Mouse (Mus musculus): ENCODE data around the gene Dnase2a. TPM values are rescaled to one million over a fixed set of nuclear protein-coding genes. Genes with fewer than 3 reads are reported as not detected.

Dnase2a gene
- polyA plus RNA-seq, 1 experiment from 2014 or later, result 5.2 TPM

DNA sequence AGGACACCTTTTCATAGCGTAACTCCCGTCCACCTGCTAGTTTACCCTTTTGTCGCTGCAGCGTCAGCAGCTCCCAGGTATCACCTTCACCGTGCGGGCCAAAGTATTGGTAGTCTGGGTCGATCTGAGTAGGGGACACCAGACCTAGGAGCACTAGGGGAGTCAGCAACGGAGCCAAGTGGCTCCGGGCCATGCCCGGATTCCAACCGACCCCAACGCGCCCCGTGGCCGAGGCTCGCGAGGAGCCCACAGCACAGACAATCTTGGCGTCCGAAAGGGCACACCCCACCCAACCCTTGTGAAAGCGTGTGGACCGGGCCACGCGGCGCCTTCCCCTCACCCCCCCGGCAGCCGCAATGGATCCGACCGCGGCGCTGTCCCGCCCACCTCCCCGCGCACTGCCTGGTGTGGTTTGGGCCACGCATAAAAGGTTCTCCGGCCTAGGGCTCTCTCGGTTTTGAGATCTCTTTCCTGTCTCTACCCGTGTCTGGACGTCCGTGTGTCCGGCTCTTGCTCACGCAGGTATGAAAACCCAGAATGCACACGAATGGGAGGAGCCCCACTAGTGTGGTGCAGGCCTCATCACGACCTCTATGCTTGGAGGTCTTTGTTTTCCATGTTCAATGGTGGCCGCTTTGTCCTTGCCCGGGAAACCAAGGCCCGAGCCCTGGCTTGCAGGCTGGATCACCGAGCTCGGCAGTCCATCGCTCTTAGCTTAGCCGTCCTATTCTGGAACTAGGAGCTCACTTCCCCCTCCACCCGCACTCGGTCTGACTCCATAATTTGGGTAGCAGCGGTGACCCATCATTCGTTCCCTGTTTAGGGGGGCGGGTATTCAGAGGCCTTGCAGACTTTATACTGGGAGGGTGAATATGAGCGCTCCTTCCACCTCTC is 61.1 kb downstream of the Dnase2a start, which contains the start of the genes Gm49661, Prdx2 and Rnaseh2a:
Gm49661 (minus strand) TSS at position 193 of the 894 bp plus-strand sequence.
Prdx2 (plus strand) TSS at position 347 of the 894 bp plus-strand sequence.
Rnaseh2a (minus strand) TSS at position 527 of the 894 bp plus-strand sequence.
- peak within 1 kb of the TSS; percentile 84 for H3K27ac ChIP-seq (ENCODE audit: low read length)
- no peaks in the 10 kb centered on the region for H3K27me3 ChIP-seq (ENCODE audit: control insufficient read depth, insufficient read depth, low read length)
- peaks cover 33% of the 10 kb centered on the region for H3K4me1 ChIP-seq (ENCODE audit: control insufficient read depth, insufficient read depth, low read length)
- no peaks in the 10 kb centered on the region for H3K9me3 ChIP-seq (replicated peaks; ENCODE audit: control insufficient read depth, low read length)
- WGBS, result under 1% methylated on average over 56 of the region's 56 CpGs
- peak within 1 kb of the TSS; percentile 86 for H3K4me2 ChIP-seq (ENCODE audit: low read depth, low read length)
- peaks cover 13% of the 10 kb centered on the region for H3K36me3 ChIP-seq (ENCODE audit: control insufficient read depth, insufficient read depth)
- peak within 1 kb of the TSS; percentile 74 for H3K4me3 ChIP-seq (ENCODE audit: low read length)
- H3K9ac ChIP-seq (ENCODE audit: low read length), result peak within 1 kb of the TSS; percentile 88
- peak; percentile 65 for ATAC-seq (replicated peaks; ENCODE audit: extremely low read depth, insufficient read depth, low FRiP score)

DNA sequence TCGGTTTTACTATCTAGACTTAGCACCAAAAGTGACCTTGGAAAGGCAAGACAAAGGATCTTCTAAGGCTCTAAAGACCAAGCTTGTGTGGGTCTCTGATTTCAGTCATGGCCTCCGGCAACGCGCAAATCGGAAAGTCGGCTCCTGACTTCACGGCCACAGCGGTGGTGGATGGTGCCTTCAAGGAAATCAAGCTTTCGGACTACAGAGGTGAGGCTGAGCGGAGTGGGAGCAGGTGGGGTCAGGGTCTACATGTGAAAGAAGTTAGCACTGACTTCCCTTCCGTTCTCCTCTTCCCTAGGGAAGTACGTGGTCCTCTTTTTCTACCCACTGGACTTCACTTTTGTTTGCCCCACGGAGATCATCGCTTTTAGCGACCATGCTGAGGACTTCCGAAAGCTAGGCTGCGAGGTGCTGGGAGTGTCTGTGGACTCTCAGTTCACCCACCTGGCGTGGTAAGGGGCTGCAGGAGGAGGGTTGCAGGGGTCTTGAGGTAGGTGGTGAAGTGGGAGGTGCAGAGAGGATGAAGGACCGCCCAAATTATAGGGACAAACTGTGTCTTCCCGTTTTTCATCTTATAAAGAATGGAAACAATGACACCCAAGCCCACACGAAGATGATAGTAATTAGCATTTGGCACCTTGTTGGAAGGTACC is 61.9 kb downstream of the Dnase2a start:
- H3K27ac ChIP-seq (ENCODE audit: low read length), result peak overlapping the region; percentile 84
- WGBS, result 8% methylated on average over 21 of the region's 21 CpGs
- peak overlapping the region; percentile 88 for H3K9ac ChIP-seq (ENCODE audit: low read length)
- peak overlapping the region; percentile 74 for H3K4me3 ChIP-seq (ENCODE audit: low read length)
- H3K36me3 ChIP-seq (ENCODE audit: control insufficient read depth, insufficient read depth), result peaks cover 16% of the 10 kb centered on the region
- H3K9me3 ChIP-seq (replicated peaks; ENCODE audit: control insufficient read depth, low read length), result no peaks in the 10 kb centered on the region
- H3K4me2 ChIP-seq (ENCODE audit: low read depth, low read length), result peak overlapping the region; percentile 86
- no peaks in the 10 kb centered on the region for H3K27me3 ChIP-seq (ENCODE audit: control insufficient read depth, insufficient read depth, low read length)
- no peak for ATAC-seq (replicated peaks; ENCODE audit: extremely low read depth, insufficient read depth, low FRiP score)
- peaks cover 28% of the 10 kb centered on the region for H3K4me1 ChIP-seq (ENCODE audit: control insufficient read depth, insufficient read depth, low read length)

DNA sequence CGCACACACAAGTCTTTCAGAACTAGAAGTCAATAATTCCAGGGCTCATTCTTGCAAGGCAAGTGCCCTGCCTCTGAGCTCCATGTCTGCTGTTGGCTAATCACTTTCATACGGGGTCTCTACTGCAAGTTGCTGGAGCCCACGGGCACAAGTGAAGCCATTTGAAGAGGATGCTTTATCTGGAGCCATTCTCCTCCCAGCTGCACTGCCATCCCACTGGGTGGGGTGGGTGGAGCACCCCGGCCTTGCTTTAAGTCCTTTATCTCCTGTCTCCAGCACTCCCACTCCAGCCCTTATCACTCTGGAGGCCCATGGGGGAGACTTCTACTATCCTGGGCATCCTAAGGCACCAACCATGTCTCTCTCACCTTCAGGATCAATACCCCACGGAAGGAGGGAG is 62.6 kb downstream of the Dnase2a start:
- H3K4me2 ChIP-seq (ENCODE audit: low read depth, low read length), result peak overlapping the region; percentile 86

More for the DNA sequence above, 62.6 kb downstream of the Dnase2a start:
- ATAC-seq (replicated peaks; ENCODE audit: extremely low read depth, insufficient read depth, low FRiP score), result no peak
- Histone ChIP-seq H3K27me3 (ENCODE audit: control insufficient read depth, insufficient read depth, low read length) (no peaks in the 10 kb centered on the region), H3K4me1 (ENCODE audit: control insufficient read depth, insufficient read depth, low read length) (peaks cover 29% of the 10 kb centered on the region), H3K36me3 (ENCODE audit: control insufficient read depth, insufficient read depth) (peaks cover 16% of the 10 kb centered on the region), H3K27ac (ENCODE audit: low read length) (no peak overlapping the region), H3K4me3 (ENCODE audit: low read length) (peak overlapping the region; percentile 74), H3K9me3 (replicated peaks; ENCODE audit: control insufficient read depth, low read length) (no peaks in the 10 kb centered on the region), H3K9ac (ENCODE audit: low read length) (peak overlapping the region; percentile 88)
- WGBS, result 42% methylated on average over 5 of the region's 5 CpGs

Small RNA genes within 50 kb of the gene (microRNA-seq; reads per million reads assigned to microRNA genes)
- gene Gm24197 (not detected), gene Mir7069 (2.7 reads per million, percentile 9 among the genes with 10 or more reads in this experiment)

Other genes with a start within 250 kb of the Dnase2a start
- gene Ier2, start 245.7 kb upstream of the Dnase2a start, polyA plus RNA-seq (2015; fragmentation: Nextera tagmentation; extraction: Ambion mirVana), result 43.0 and 43.3 TPM in 2 replicates
- 43.2 and 46.7 TPM in 2 replicates for gene Trmt1, start 222.3 kb upstream of the Dnase2a start, polyA plus RNA-seq (2015; fragmentation: Nextera tagmentation; extraction: Ambion mirVana)
- 11.7 and 14.4 TPM in 2 replicates for gene Nacc1, start 220.7 kb upstream of the Dnase2a start, polyA plus RNA-seq (2015; fragmentation: Nextera tagmentation; extraction: Ambion mirVana)
- gene Lyl1, start 207.1 kb upstream of the Dnase2a start, polyA plus RNA-seq (2015; fragmentation: Nextera tagmentation; extraction: Ambion mirVana), result 10.2 and 12.0 TPM in 2 replicates
- gene G430095P16Rik, start 185.6 kb upstream of the Dnase2a start, polyA plus RNA-seq (2015; fragmentation: Nextera tagmentation; extraction: Ambion mirVana), result 3.1 and 4.7 TPM in 2 replicates
- 12.7 and 15.9 TPM in 2 replicates for gene Nfix, start 108.2 kb upstream of the Dnase2a start, polyA plus RNA-seq (2015; fragmentation: Nextera tagmentation; extraction: Ambion mirVana)
- gene Dand5, start 85.7 kb upstream of the Dnase2a start, polyA plus RNA-seq (2015; fragmentation: Nextera tagmentation; extraction: Ambion mirVana), result 6.6 and 6.8 TPM in 2 replicates
- 47.7 and 48.3 TPM in 2 replicates for gene Gadd45gip1, start 77.0 kb upstream of the Dnase2a start, polyA plus RNA-seq (2015; fragmentation: Nextera tagmentation; extraction: Ambion mirVana)
- gene Rad23a, start 67.9 kb upstream of the Dnase2a start, polyA plus RNA-seq (2015; fragmentation: Nextera tagmentation; extraction: Ambion mirVana), result 128 and 131 TPM in 2 replicates
- gene Calr, start 61.6 kb upstream of the Dnase2a start, polyA plus RNA-seq (2015; fragmentation: Nextera tagmentation; extraction: Ambion mirVana), result 630 and 641 TPM in 2 replicates
- gene Farsa, start 51.6 kb upstream of the Dnase2a start, polyA plus RNA-seq (2015; fragmentation: Nextera tagmentation; extraction: Ambion mirVana), result 63.2 and 64.4 TPM in 2 replicates
- gene Syce2, start 36.4 kb upstream of the Dnase2a start, polyA plus RNA-seq (2015; fragmentation: Nextera tagmentation; extraction: Ambion mirVana), result 26.2 and 35.4 TPM in 2 replicates
- gene Gcdh, start 14.6 kb upstream of the Dnase2a start, polyA plus RNA-seq (2015; fragmentation: Nextera tagmentation; extraction: Ambion mirVana), result 43.1 and 46.0 TPM in 2 replicates
- 1.3 and 1.4 TPM in 2 replicates for gene Klf1, start 6.6 kb upstream of the Dnase2a start, polyA plus RNA-seq (2015; fragmentation: Nextera tagmentation; extraction: Ambion mirVana)
- gene Mast1, start 28.8 kb downstream of the Dnase2a start, polyA plus RNA-seq (2015; fragmentation: Nextera tagmentation; extraction: Ambion mirVana), result 0.09 and 0.14 TPM in 2 replicates
- gene Rtbdn, start 38.4 kb downstream of the Dnase2a start, polyA plus RNA-seq (2015; fragmentation: Nextera tagmentation; extraction: Ambion mirVana), result 0.24 and 0.38 TPM in 2 replicates
- not detected in 2 replicates for gene Gm49661, start 60.9 kb downstream of the Dnase2a start, polyA plus RNA-seq (2015; fragmentation: Nextera tagmentation; extraction: Ambion mirVana)
- 591 and 662 TPM in 2 replicates for gene Prdx2, start 61.0 kb downstream of the Dnase2a start, polyA plus RNA-seq (2015; fragmentation: Nextera tagmentation; extraction: Ambion mirVana)
- gene Rnaseh2a, start 61.2 kb downstream of the Dnase2a start, polyA plus RNA-seq (2015; fragmentation: Nextera tagmentation; extraction: Ambion mirVana), result 80.2 and 82.7 TPM in 2 replicates
- 11.7 and 15.3 TPM in 2 replicates for gene Junb, start 70.2 kb downstream of the Dnase2a start, polyA plus RNA-seq (2015; fragmentation: Nextera tagmentation; extraction: Ambion mirVana)
- gene Hook2, start 82.0 kb downstream of the Dnase2a start, polyA plus RNA-seq (2015; fragmentation: Nextera tagmentation; extraction: Ambion mirVana), result 8.9 and 9.1 TPM in 2 replicates
- gene Best2, start 106.0 kb downstream of the Dnase2a start, polyA plus RNA-seq (2015; fragmentation: Nextera tagmentation; extraction: Ambion mirVana), result not detected in 2 replicates
- gene Asna1, start 116.7 kb downstream of the Dnase2a start, polyA plus RNA-seq (2015; fragmentation: Nextera tagmentation; extraction: Ambion mirVana), result 111 and 112 TPM in 2 replicates
- 61.9 and 76.5 TPM in 2 replicates for gene Trir, start 118.3 kb downstream of the Dnase2a start, polyA plus RNA-seq (2015; fragmentation: Nextera tagmentation; extraction: Ambion mirVana)
- 18.8 and 21.5 TPM in 2 replicates for gene Tnpo2, start 128.4 kb downstream of the Dnase2a start, polyA plus RNA-seq (2015; fragmentation: Nextera tagmentation; extraction: Ambion mirVana)
- gene Fbxw9, start 151.5 kb downstream of the Dnase2a start, polyA plus RNA-seq (2015; fragmentation: Nextera tagmentation; extraction: Ambion mirVana), result 19.5 and 20.6 TPM in 2 replicates
- gene Gm5741, start 159.4 kb downstream of the Dnase2a start, polyA plus RNA-seq (2015; fragmentation: Nextera tagmentation; extraction: Ambion mirVana), result not detected in 2 replicates
- 48.5 and 51.5 TPM in 2 replicates for gene Dhps, start 163.2 kb downstream of the Dnase2a start, polyA plus RNA-seq (2015; fragmentation: Nextera tagmentation; extraction: Ambion mirVana)
- gene Wdr83os, start 172.2 kb downstream of the Dnase2a start, polyA plus RNA-seq (2015; fragmentation: Nextera tagmentation; extraction: Ambion mirVana), result 115 TPM in 2 replicates
- 46.6 and 47.0 TPM in 2 replicates for gene Wdr83, start 172.7 kb downstream of the Dnase2a start, polyA plus RNA-seq (2015; fragmentation: Nextera tagmentation; extraction: Ambion mirVana)
- gene Man2b1, start 174.7 kb downstream of the Dnase2a start, polyA plus RNA-seq (2015; fragmentation: Nextera tagmentation; extraction: Ambion mirVana), result 33.9 and 39.3 TPM in 2 replicates
- 1.1 and 1.5 TPM in 2 replicates for gene Zfp791, start 214.5 kb downstream of the Dnase2a start, polyA plus RNA-seq (2015; fragmentation: Nextera tagmentation; extraction: Ambion mirVana)
- not detected in 2 replicates for gene Cks1brt, start 243.4 kb downstream of the Dnase2a start, polyA plus RNA-seq (2015; fragmentation: Nextera tagmentation; extraction: Ambion mirVana)

All from heart, embryonic 16.5 days (tissue).